Mouse (Mus musculus) heart, adult 18-20 months (tissue): Measurements from ENCODE around the gene Chchd4. TPM values are rescaled to one million over a fixed set of nuclear protein-coding genes. Genes with fewer than 3 reads are reported as not detected.
"Not testable (repeated sequence)": the region's sequence is repeated elsewhere in the genome, so short reads cannot be mapped to it uniquely, and the experiment has no call there.

Source experiments
- DNase-seq, 2 experiments: peaks; one replicate each; pipeline ENCODE4 v3.0.0; 2021 to 2022; ENCODE audit warnings: mixed read lengths in 1 of 2
- total RNA-seq, 2 experiments: library from RNA; stranded (reverse); gene quantifications; 2 replicates each; pipeline ENCODE4 v1.2.3; 2021

The Chchd4 gene
- total RNA-seq, 2 experiments from 2014 or later: 17.8 to 18.9 TPM

- peak in 1 of 2 experiments; percentile 54 for DNase-seq
Observed at GRCm38 (mm10) chr6:91474441-91475190, 1.3 kb upstream of the Chchd4 start.

- DNase-seq: peak in 1 of 2 experiments; percentile 18
Observed at GRCm38 (mm10) chr6:91473805-91474440, 577 bp upstream of the Chchd4 start.

GRCm38 (mm10) chr6:91472319-91472718 lies 1.0 kb downstream of the Chchd4 start:
- DNase-seq: no peak

- DNase-seq: not testable (repeated sequence)
Observed at GRCm38 (mm10) chr6:91471427-91471826, 1.9 kb downstream of the Chchd4 start.

- no peak for DNase-seq
Observed at GRCm38 (mm10) chr6:91470712-91471111, 2.6 kb downstream of the Chchd4 start.

- DNase-seq: no peak
Observed at GRCm38 (mm10) chr6:91467106-91467505, 6.2 kb downstream of the Chchd4 start.

GRCm38 (mm10) chr6:91465756-91466155 lies 7.6 kb downstream of the Chchd4 start:
- no peak for DNase-seq

GRCm38 (mm10) chr6:91459471-91459870 lies 13.9 kb downstream of the Chchd4 start:
- DNase-seq: no peak

- no peak for DNase-seq
Observed at GRCm38 (mm10) chr6:91454546-91454945, 18.8 kb downstream of the Chchd4 start.

GRCm38 (mm10) chr6:91452056-91452455 lies 21.3 kb downstream of the Chchd4 start:
- DNase-seq: no peak

GRCm38 (mm10) chr6:91449472-91450225 lies 23.7 kb downstream of the Chchd4 start:
- DNase-seq: no peak

- DNase-seq: no peak
Observed at GRCm38 (mm10) chr6:91445316-91445715, 28.0 kb downstream of the Chchd4 start.

GRCm38 (mm10) chr6:91441145-91441662 lies 32.1 kb downstream of the Chchd4 start:
- no peak for DNase-seq

GRCm38 (mm10) chr6:91440474-91441144 lies 32.7 kb downstream of the Chchd4 start:
- DNase-seq: peak; percentile 95 to 96

- no peak for DNase-seq
Observed at GRCm38 (mm10) chr6:91424151-91424550, 49.2 kb downstream of the Chchd4 start.

- DNase-seq: no peak
Observed at GRCm38 (mm10) chr6:91421629-91422028, 51.7 kb downstream of the Chchd4 start.

- DNase-seq: no peak
Observed at GRCm38 (mm10) chr6:91417291-91417845, 56.0 kb downstream of the Chchd4 start.

- no peak for DNase-seq
Observed at GRCm38 (mm10) chr6:91416146-91416545, 57.2 kb downstream of the Chchd4 start.

- DNase-seq: peak in 1 of 2 experiments; percentile 32
Observed at GRCm38 (mm10) chr6:91414890-91415289, 58.5 kb downstream of the Chchd4 start.
